Mouse (Mus musculus): Measurements from ENCODE around the gene Fbln1.

- TF ChIP-seq CTCF (conservative IDR thresholded peaks at IDR 0.05; ENCODE audit: low read length) (no peak), NANOG (IDR thresholded peaks at IDR 0.05; ENCODE audit: borderline replicate concordance, low read length) (no peak), POU5F1 (IDR thresholded peaks at IDR 0.05; ENCODE audit: borderline replicate concordance, low read length) (no peak)
Observed at GRCm38 (mm10) chr15:85200446-85201289, 5.1 kb upstream of the Fbln1 start.

Data from E14TG2a.4 (cell line).